Mouse (Mus musculus) CD4-positive helper T cell, adult 2 months (primary cell): Measurements from ENCODE around the gene Amdhd2.
A peak's percentile ranks its signal among the peaks of the same experiment; 100 is the strongest.

ENCODE experiments used
- DNase-seq: peaks from one replicate; pipeline ENCODE4 v3.0.0-alpha.2; 2012; ENCODE audit warnings: low read depth, missing footprints, low spot score

Amdhd2 gene

DNA sequence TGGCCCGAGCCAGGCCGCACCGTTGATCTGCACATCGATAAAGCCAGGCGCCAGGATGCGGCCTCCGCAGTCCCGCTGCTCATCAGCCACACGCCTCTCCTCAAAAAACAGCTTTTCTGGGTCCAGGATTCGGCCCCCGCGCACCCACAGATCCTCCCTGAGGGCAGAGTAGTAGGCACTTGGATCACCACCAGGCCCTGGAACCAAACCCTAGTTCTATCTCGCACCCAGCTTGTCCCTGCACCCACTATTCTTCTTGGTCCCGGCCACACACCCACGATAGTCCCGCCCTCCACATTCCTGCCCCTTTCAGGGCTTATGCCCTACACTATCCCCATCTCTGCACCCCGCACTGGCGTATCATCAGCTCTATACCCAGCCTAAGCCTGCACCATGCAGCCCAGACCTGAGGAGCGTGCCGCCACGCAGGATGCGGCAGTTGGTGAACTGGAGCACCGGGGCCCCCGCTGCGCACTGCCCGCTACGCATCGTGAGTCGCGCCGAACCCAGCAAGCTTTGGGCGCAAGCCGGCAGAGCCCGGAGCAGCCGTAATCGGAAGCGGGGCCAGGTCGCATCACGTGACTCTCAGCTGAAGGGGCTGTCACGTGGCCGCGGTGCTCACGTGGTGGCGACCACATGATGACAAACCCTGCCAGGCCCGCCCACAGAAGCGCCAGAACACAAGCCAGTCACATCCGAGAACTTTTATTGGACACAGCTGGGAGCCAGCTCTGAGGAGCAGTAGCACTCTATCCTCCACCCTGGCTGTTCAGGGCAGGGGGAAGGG is at the start of gene Amdhd2:
Gene Amdhd2, minus strand, starts transcription at position 591 of the 787 bp plus-strand sequence.
- DNase-seq, result peak; percentile 97

DNA sequence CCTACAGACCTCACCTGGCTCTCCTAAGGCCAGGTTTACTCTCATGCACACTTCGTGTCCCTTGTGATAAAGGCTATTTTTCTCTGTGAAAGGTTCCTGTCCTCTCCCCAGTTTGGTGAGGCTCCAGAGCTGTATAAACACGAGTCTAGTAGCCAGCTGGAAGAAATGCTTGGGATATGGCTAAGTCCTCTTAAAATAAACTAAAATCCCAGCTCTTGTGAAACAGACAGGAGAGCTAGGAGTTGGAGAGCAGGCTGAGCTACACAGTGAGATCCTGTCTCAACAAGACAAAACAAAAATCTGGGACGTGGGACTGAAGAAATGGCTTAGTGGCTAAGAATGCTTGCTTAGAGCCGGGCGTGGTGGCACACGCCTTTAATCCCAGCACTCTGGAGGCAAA is 49.6 kb upstream of the Amdhd2 start:
- DNase-seq, result no peak

DNA sequence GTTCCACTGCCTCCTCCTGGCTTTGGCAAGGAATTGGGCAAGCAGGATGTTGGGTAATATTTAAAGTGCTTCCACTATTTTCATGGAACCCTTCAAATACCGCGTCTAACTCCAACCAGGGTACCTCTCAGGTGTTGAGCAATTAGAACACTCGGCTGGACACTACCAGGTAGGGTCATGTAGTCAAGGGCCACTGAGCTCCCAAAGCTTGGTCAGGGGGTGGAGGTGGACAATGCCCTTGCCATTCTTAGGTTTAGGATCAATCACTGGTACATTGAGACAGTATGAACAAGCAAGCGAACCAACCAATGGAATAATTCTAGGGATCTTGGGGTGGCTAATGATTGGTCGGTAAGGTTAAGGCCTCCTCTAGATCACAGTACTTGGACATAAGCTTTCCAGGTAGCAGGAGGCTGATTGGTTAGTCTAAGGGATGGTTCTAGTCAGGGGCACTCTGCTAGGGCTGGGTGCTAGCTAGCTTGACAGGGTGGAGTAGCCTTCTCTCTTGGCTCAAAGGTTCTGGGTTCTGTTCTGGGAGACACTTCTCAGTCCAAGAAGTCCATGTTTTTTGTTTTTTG is 49.0 kb upstream of the Amdhd2 start:
- no peak for DNase-seq

DNA sequence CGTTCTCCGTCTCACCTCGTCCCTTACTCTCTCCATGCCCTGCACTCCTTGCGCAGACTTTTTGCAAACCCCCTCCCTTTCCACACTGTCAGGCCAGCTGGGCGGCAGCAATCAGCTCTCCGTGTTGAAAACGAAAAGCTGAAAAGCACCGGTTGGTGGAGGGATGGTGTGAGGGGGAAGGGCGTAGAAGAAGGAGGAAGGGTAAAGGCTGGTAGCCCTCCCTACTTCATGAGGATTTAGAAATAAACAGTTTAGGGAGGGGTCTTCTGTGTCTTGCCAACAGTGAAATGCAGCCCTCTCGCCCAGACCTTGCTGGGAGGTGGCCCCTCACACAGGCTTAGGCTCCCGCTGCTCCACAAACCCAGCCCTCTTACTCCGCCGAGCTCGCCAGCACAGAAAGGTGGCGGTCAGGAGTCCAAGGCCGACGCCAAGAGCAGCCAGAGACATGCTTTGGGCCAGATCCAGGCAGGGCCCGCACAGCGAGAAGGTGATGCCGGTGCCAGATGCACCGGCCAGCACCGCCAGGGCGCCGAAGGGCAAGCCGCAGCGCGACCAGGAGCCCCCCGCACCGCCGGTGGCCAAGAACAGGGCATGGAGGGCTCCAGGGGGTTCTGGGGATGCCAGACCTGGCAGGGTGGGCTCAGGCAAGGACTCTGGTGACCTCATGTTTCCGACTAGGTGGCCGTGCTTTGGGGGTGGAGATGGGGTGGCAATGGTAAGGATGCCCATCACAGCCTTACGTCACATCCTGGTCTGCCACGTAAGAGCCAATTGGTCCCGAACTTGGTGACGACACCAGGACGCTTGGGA is 48.3 kb upstream of the Amdhd2 start:
- DNase-seq, result peak; percentile 48

DNA sequence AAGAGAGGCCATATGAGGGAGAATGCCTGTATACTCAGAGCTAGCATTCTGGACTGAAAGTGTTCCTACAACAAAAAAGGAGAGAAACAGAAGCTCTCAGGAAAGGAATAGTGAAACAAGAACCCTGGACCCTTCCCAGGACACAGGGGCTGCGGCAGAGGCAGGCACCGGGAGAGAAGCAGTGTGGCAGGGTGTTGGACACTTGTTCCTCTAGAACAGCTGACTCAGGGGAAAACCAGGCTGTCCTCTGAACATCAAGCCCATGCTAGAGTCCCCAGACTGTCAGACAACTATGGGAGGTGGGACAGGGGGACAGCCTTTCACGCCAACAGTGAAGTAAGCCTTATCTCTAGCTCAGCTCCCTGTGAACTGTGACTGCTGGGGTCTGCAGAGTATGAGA is 47.0 kb upstream of the Amdhd2 start:
- DNase-seq, result no peak

DNA sequence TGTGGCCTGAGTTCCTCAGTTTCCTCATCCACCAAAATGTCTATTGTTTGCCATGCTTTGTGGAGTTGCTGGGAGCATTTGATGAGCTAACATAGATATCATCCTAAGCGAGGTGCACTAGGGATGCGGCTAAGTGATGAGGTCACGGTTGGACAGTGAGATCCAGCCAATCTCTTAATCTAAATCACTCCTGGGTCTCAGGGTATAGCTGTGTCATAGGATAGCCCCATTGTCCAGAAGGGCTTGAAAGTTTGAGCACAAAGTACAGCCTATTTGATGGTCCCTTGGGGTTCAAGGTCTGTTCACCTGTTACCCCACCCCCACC is 46.3 kb upstream of the Amdhd2 start:
- DNase-seq, result no peak

DNA sequence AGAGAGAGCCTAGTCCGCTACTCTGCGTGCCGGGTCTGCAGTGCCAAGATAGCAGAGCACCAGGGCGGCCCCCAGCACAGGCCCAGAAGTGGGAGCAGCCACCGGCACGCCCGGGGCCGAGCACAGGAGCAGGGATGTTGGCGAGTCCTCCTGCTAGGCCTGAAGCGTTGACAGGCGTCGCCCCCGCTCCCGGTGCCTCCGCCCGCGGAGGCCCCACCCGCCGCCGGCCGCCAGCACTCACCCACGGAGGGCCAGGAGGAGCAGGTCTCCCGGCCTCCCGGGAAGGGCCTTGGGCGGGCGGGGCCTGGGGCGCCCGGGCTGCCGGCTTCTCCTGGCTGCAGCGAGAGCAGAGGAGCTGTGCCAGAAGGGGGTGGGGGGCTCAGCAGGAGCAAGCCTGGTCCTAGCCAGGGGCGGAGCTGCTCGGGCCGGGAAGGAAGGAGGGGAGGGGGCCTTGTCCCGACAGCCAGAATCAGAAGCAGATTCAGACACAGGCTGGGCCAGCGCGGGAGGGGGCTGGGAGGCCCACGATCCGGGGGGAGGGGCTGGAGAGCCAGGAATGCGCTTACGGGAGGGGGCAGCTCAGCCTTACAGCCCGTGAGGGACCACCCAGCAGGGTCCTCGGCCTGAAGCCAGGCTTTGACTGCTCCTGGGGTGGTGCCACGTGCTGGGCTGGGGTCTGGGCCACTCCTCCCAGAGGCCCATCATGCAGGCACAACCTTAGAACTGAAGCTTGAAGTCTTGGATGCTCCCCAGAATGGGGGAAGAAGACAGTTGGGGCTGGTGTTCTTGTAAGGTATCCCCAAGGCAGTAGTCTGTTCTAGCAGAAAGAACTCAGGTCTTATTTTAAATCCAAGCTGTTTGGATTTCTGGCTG is 45.7 kb upstream of the Amdhd2 start, which contains the start of gene Ntn3:
Gene Ntn3, minus strand, starts transcription at position 489 of the 873 bp plus-strand sequence.
- DNase-seq, result no peak

DNA sequence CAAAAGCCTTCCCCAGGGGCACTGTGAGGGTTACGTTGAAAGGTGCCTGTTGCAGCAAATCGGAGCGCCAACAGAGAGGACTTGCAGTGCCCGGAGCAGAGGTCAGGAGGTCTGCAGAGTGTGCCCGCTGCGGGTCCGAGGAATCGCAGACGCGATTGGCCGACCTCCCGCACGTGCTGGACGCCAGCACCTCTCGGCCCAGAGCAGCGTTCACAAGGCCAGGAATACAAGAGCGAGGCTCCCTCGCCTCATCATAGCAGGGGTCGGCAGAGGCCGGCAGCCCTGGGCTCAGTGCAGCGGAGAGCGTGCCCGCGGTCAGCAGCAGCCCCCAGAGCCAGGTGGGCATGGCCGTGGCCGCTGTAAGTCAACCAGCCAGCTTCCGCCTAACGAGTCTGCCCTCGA is 45.1 kb upstream of the Amdhd2 start:
- DNase-seq, result no peak

DNA sequence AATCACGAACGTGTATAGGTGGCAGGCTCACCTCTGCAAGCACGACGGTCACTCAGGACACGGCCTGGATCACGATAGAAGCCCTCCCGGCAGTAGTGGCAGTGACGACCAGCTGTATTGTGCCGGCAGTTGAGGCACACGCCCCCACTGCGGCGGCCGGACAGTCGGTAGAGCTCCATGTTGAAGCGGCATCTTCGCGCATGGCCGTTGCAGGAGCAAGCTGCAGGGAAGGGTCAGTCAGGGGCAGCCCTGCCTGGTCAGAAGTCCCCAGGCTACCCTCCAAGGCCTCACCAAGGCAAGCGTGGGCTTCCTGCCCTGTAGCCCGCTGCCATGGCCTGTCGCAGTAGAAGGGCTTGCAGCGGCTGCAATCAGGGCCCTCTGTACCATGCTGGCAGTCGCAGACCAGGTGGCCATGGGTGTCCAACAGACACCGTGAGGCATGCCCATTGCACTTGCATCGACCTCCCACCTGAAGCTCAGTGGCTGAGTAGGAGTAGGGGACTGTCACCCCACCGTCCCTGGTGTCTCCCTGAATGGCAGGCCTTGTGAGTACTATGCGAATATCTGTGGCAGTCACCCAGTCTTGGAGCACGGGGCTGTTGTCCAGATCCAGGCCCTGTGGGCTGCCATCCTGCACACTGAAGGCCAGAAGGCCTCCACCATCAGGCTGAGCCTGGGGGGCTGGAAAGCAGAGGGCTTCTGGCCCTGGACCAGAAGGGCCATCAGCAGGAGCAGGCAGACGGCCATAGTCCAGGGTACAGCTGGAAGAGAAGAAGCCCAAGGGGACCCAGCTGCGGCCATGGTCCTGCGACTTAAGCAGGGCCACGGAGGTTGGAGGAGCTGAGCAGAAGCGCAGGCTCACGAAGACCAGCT is 44.4 kb upstream of the Amdhd2 start:
- no peak for DNase-seq

DNA sequence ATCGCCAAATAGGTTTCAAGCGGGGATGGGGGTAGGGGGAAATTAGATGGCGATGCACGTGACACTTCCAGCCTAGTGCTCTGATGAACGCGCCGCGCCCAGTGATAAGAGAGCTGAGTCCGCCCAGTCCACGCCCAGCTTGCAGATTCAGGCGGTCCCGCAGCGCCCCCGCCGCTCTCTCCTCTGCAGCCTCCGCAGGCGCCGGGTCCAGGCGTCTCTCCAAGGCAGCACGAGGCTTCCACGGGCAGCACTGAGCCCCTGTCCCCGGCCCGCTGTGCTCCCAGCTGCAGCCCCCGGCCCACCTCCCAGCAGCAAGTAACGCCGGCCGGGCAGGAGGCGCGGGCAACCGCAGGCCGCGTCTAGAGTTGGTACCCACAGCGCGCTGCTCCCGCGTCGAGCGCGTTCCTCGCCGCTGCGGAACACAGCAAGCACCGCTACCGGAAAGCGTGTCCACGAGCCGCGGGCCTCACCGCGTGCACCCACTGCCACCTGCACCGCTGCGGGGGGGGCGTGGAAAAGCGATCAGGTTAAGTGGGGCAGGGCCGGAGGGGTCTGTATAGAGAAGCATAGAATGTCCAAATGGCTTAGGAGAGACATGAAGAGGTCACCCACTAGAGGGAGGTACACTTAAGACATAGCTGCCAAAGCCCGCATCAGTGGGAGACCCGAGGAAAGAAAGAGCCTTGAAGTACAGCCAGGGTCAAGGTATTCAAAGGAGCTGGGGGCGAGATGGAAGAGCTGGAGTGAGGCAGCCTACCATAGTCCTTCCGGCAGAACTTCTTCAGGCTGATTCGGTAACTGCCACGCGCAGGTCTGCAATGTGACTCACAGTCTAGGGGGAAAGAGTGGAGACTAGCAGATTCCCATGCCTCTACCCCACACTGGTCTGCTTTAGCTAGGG is 43.1 kb upstream of the Amdhd2 start:
- peak; percentile 58 for DNase-seq

DNA sequence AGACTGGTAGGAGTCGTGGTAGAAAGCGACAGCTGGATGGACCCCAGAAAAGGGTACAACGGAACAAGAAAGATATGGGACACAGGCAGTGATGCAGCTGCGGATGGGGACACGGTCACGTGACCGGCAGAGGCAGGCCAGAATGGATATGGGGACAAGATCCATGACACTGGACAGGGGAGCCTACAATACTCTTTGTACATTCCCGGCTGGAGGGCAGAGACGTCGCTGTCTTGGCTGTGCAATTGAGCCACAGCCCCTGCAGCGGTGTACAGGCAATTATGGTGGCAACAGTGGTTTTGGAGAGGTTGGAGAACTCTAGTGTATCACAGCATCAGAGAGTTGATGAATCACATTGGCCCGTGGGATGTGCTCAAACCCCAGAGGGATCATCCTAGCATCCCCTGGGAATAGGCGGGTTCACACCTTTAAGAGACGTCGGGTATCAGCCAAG is 42.4 kb upstream of the Amdhd2 start:
- DNase-seq, result no peak

DNA sequence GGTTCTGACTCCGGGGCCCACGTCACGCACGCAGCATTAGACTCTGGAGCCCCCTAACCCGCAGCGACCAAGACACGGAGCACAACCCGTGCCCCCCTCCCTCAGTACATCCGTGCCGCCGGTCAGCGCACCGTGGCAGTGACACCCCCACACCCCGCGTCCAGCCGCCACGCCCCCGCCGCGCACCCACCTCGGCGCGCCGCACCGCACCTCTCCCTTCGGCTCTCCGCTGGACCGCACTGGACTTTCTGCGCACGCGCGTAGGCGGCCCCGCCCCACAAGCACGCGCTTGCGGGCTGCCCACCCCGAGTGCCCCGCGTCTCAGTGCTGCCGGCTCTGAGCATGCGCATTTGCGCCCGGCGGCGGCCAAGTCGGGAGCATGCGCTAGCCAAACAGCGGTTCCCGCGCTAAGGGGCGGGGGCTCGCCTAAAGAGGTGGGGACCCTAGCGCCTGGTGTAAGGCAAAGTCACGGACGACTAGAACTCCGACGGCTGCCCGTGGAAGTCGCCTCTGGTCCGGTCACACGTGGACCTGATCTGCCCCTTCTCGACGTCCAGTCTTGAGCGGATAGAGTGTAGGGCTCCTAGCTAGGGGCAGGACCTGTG is 41.8 kb upstream of the Amdhd2 start, which contains the start of gene Tbc1d24:
Gene Tbc1d24, minus strand, starts transcription at position 279 of the 605 bp plus-strand sequence.
- DNase-seq, result peak; percentile 88

DNA sequence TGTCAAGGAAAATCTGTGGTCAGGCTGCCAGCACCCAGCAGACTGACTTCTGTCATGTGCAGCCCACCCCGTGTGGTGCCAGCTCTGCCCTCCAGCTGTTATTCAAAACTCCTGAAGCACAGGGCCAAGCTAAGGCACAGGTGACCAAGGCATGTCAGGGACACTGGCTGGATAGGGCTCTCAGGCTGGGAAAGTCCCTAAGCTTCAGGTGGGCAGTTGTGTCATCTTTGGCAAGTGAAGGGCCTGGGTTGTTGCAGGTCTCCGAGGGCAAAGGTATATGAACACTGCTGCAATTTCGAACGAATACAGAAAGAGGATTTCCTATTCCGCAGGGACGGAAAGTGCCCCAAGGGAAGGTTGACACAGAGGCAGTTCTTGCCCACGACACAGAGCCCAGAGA is 41.3 kb upstream of the Amdhd2 start:
- DNase-seq, result no peak

DNA sequence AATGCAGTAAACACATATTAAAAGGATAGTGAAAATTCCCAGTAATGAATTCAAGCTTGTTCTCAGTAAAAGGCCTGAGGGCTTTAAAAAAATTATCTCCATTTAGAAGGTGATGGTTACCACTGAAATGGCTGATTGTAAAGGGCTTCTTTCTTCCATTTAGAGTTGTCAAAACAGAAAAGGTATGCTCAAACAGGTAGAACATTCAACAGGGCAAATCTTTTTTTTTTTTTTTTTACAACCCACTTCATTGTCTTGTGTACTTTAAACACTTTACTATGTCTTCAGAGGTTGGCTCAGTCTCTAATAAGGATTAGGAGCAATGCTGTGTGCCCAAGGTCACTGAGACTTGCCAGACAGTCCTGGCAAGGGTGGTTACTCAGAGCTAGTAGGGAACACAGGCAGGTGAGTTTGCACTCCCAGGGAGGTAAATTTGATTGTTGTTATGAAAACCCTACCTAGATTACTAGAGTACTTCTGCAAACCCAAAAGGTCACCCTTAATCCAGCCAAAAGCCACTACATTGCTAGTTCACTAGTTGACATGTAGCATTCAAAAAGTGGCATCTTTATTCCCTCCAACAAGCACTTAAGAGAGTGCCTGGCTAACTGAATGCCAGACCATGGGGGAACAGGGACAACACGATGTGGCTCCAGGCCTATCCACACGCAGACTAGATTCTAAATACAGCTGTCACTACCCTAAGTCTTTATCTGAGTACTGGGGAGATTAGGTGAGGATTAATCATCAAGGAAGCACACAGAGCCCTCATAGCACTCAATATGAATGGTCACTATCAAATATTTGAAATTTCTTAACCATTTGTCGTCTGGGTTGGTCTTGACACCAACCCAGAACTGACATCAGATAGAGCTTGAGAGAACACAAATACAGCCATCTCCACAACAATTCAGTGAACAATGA is 40.3 kb upstream of the Amdhd2 start:
- DNase-seq, result no peak

DNA sequence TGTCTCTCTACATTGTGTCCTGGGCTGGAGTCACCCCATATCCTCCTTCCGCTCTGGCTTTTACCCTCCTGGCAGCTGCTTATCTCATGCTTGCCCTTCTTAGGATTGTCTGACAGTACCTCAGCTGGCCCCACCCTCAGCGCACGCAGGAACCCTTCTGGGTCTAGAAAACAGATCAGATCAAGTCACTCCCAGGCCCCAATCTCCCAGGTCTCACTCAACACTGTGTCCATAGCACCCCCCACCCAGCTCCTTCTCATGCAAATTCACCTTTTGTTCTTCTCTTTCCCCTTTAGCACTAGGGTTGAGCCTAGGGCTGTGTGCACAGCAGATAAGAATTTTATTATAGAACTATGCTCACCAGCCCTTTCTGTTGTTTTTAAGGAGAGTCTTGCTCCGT is 39.5 kb upstream of the Amdhd2 start:
- DNase-seq, result no peak

DNA sequence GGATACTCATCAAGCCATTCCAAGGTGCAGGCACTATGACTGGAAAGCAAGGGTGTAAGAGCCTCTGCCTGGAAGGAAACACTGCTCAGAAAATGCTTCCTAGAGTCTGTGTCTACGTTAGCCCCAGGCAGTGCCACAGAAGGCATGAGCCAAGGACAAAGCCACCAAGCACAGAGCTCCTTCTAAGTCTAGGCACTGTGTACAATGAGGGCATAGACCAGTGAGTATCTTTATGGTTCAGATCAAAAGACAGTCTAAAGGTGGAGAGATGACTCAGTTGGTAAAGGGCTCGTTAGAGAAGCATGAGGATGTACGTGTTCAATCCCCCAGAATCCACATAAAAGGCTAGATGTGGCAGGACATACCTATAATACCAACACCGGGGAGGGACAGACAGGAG is 37.5 kb upstream of the Amdhd2 start:
- DNase-seq, result no peak

DNA sequence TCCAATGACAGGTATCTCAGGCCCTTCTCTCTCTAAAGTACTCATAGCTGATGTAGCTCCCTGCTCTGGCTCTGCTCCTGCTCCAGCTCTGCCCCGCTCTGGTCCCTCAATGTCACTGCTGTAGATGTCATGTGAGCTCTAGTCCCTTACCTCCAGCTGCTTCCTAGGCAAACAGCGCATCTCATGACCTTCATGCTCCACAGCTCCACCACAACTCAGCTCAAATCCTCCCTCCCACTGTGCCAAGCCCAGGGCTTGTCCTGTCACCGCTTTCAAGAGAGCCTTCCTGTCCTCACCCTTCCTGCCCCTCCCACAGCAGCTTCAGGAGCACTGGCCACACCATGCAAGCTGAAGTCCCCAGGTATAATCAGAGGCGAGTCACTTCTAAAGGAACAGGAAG is 36.2 kb upstream of the Amdhd2 start:
- no peak for DNase-seq

DNA sequence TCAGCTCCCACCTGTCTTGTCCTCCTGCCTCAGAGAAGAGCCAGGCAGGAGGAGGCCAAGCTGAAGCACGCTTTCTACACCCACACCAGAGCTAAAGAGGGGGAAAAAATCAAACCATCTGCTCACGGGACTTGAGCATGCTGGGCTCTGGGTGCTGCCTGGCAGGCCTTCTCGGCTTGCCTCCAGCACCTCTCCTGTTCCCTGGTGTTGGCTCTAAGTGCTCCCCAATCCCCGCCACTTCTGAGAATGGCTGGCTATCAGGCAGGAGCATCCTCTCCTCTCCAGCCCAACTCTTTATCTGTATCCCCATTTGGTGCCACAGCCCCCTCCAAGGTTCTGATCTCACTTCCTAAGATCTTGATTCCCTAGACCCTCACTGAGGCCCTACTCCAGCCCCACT is 35.7 kb upstream of the Amdhd2 start:
- DNase-seq, result no peak
